Mouse (Mus musculus) heart, embryonic 10.5 days (tissue): ENCODE data around the gene Clcf1. TPM values are rescaled to one million over a fixed set of nuclear protein-coding genes. Genes with fewer than 3 reads are reported as not detected.

ENCODE experiments used
- DNase-seq: peaks from one replicate; pipeline ENCODE4 v3.0.0-alpha.2; 2017; ENCODE audit warnings: low spot score
- H3K27ac ChIP-seq: fragments of 300-500 bp; sonication (generic); 2 replicates; pipeline ENCODE4 v1.5.1; 2016; ENCODE audit warnings: mild to moderate bottlenecking
- H3K27me3 ChIP-seq: fragments of 300-500 bp; sonication (generic); 2 replicates; pipeline ENCODE4 v1.6.1; 2016; ENCODE audit warnings: mild to moderate bottlenecking; ENCODE audit not compliant: poor library complexity, insufficient read depth, severe bottlenecking
- H3K36me3 ChIP-seq: fragments of 300-500 bp; sonication (generic); 2 replicates; pipeline ENCODE4 v1.6.1; 2016; ENCODE audit warnings: mild to moderate bottlenecking, moderate library complexity
- H3K4me1 ChIP-seq: fragments of 300-500 bp; sonication (generic); 2 replicates; pipeline ENCODE4 v1.6.1; 2016; ENCODE audit warnings: mild to moderate bottlenecking
- H3K4me3 ChIP-seq: fragments of 300-500 bp; sonication (generic); 2 replicates; pipeline ENCODE4 v1.5.1; 2016; ENCODE audit warnings: mild to moderate bottlenecking, moderate library complexity
- H3K9me3 ChIP-seq: fragments of 300-500 bp; sonication (generic); 2 replicates; pipeline ENCODE4 v1.6.1; 2016; ENCODE audit warnings: mild to moderate bottlenecking, moderate library complexity
- WGBS: fragments of 180-500 bp; shearing (Covaris S2); methylation state at CpG from one replicate; pipeline ENCODE4 v1.1.7; 2016; 5-methylcytosine and 5-hydroxymethylcytosine counted together
- polyA plus RNA-seq: library from polyadenylated mRNA; unstranded; fragments of >200 nt; fragmentation: Nextera tagmentation; extraction: Ambion mirVana; gene quantifications from 2 replicates; pipeline ENCODE4 v1.2.1, GENCODE M21; 2016

The Clcf1 gene
- polyA plus RNA-seq, 1 experiment from 2014 or later, result 3.4 TPM

GRCm38 (mm10) chr19:4227446-4227845 lies 13.4 kb downstream of the Clcf1 start:
- Histone ChIP-seq H3K9me3 (no peaks in the 10 kb centered on the region), H3K36me3 (0 out of 2 replicates have a peak, but pooled peaks cover 2% of the 10 kb centered on the region), H3K4me1 (peaks cover 25% of the 10 kb centered on the region), H3K4me3 (no peak overlapping the region), H3K27me3 (peaks cover 34% of the 10 kb centered on the region), H3K27ac (0 out of 2 replicates have a peak overlapping the region, but pooled peaks have one; percentile 2)
- WGBS, result 54% methylated on average over 5 of the region's 5 CpGs
- DNase-seq, result no peak

DNA sequence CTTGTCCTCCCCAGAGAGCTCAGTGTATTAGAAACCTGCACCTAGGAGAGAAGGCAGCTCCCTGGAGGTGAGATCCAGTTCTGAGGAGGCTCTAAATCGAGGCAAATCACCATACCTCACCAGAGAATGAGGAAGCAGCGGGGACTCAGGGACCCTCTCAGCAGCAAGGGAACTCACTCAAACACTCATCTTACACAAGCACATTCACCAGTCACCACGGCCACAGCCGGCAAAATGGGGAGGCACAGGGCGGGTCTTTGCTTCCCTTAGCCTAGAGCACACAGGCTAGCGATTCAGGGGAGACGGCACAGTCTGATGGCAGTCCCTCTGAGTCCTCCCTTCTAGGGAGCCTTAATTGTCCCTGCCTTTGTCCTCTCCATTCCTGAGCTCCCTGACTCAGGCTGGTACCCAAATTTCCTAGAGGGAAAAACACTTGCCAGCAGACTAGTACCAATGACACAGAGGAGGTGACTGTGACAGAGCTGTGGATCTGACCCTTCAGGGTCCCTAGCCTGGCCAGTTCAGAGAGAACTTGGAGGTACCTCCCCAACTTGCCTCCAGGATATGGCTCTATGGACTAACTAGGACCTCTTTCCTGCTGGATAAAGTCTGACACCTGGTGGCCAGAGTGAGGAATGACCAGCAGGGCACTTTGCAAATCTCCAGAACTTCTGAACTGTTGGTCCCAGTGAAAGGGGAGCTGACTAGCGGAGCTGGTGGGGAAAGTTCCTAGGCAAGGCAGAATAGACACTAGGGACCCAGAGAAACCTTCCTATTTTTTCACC lies 14.0 kb downstream of the Clcf1 start:
- Histone ChIP-seq H3K4me3 (no peak overlapping the region), H3K27ac (peak overlapping the region; percentile 2; the same call in 1 of the 2 replicates), H3K27me3 (peaks cover 31% of the 10 kb centered on the region), H3K4me1 (peaks cover 27% of the 10 kb centered on the region), H3K36me3 (no peaks in the 10 kb centered on the region), H3K9me3 (no peaks in the 10 kb centered on the region)
- 22% methylated on average over 8 of the region's 8 CpGs for WGBS
- DNase-seq, result no peak

- peaks cover 31% of the 10 kb centered on the region for H3K27me3 ChIP-seq
- no peak for DNase-seq
- no peaks in the 10 kb centered on the region for H3K36me3 ChIP-seq
- H3K9me3 ChIP-seq, result no peaks in the 10 kb centered on the region
- H3K27ac ChIP-seq, result no peak overlapping the region
- 75% methylated on average over 4 of the region's 4 CpGs for WGBS
- no peak overlapping the region for H3K4me3 ChIP-seq
- H3K4me1 ChIP-seq, result peaks cover 27% of the 10 kb centered on the region
These were observed 14.9 kb downstream of the Clcf1 start for GRCm38 (mm10) chr19:4228891-4229290.

DNA sequence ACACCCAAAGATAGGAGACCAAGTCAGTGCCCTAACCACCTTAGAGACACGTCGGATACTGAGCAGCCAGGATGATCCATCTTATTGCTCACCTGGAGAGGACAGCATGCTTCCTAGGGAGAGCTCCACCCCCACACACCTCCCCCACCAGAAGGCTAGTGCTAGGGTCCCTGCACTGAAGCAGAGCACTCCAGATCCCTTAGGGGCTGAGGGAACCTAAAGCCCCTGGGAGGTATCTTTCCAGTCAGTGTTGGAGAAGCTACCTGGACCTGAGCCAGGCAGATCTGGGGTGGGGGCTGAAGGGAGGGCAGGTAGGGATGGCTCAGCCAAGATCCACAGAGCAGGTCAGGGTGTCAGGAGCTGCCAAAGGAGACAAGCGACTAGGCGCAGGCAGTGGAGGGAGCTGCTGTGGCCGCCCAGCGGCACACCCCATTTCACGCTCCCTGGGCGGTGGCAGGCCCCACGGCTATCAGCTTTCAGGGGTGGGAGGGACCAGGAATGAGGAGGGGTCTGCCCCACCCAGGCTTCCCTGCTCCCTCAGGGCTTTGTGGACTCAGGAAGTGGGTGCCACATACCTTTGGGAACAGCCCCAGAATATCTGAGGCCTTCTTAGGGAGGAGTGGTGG lies 15.5 kb downstream of the Clcf1 start:
- no peak overlapping the region for H3K4me3 ChIP-seq
- WGBS, result 33% methylated on average over 9 of the region's 9 CpGs
- H3K9me3 ChIP-seq, result no peaks in the 10 kb centered on the region
- peak overlapping the region; percentile 60; the same call in 1 of the 2 replicates for H3K27ac ChIP-seq
- H3K27me3 ChIP-seq, result peaks cover 31% of the 10 kb centered on the region
- H3K4me1 ChIP-seq, result peaks cover 27% of the 10 kb centered on the region
- no peaks in the 10 kb centered on the region for H3K36me3 ChIP-seq
- no peak for DNase-seq

DNA sequence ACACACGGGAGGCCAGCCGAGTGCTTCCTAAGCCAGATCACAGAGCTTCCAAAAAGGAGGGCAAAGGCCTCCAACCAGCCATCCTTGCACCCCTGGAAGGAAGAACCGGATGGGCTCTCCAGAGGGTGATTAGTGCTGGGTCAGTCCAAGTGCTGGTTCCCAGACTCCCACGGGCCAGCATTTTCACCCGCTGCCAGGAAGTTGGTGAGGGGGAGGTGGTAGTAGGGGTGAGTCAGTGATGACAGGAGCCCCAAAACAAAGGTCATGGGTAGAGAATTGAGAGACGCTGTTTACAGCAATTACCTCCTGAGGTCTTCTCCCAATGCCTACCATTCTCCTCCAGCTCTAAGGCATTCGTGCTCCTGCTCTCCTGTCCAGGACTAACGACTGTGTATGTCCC lies 16.4 kb downstream of the Clcf1 start:
- 68% methylated on average over 8 of the region's 8 CpGs for WGBS
- no peak for DNase-seq
- no peaks in the 10 kb centered on the region for H3K9me3 ChIP-seq
- peaks cover 27% of the 10 kb centered on the region for H3K4me1 ChIP-seq
- peak overlapping the region; percentile 36 for H3K27ac ChIP-seq
- H3K27me3 ChIP-seq, result peaks cover 31% of the 10 kb centered on the region
- H3K4me3 ChIP-seq, result no peak overlapping the region
- H3K36me3 ChIP-seq, result no peaks in the 10 kb centered on the region

- Histone ChIP-seq H3K27me3 (peaks cover 31% of the 10 kb centered on the region), H3K4me3 (peak within 1 kb of the TSS; percentile 63), H3K9me3 (no peaks in the 10 kb centered on the region), H3K36me3 (no peaks in the 10 kb centered on the region), H3K4me1 (peaks cover 27% of the 10 kb centered on the region), H3K27ac (peak within 1 kb of the TSS; percentile 83)
- peak; percentile 98 for DNase-seq
- WGBS, result 12% methylated on average over 26 of the region's 26 CpGs
These were observed 17.5 kb downstream of the Clcf1 start, which contains the start of gene Pold4 for GRCm38 (mm10) chr19:4231253-4232185. Pold4 (plus strand) TSS chr19:4231899.

GRCm38 (mm10) chr19:4232186-4232572 lies 18.1 kb downstream of the Clcf1 start:
- no peaks in the 10 kb centered on the region for H3K9me3 ChIP-seq
- 48% methylated on average over 2 of the region's 2 CpGs for WGBS
- DNase-seq, result no peak
- peak overlapping the region; percentile 83 for H3K27ac ChIP-seq
- H3K4me1 ChIP-seq, result peaks cover 27% of the 10 kb centered on the region
- no peaks in the 10 kb centered on the region for H3K36me3 ChIP-seq
- H3K27me3 ChIP-seq, result peaks cover 25% of the 10 kb centered on the region
- peak overlapping the region; percentile 63 for H3K4me3 ChIP-seq

- H3K27ac ChIP-seq, result no peak overlapping the region
- peaks cover 27% of the 10 kb centered on the region for H3K4me1 ChIP-seq
- no peak for DNase-seq
- H3K4me3 ChIP-seq, result no peak overlapping the region
- H3K36me3 ChIP-seq, result no peaks in the 10 kb centered on the region
- WGBS, result 79% methylated on average over 7 of the region's 7 CpGs
- peaks cover 21% of the 10 kb centered on the region for H3K27me3 ChIP-seq
- H3K9me3 ChIP-seq, result no peaks in the 10 kb centered on the region
These were observed 18.6 kb downstream of the Clcf1 start for GRCm38 (mm10) chr19:4232651-4233050.

DNA sequence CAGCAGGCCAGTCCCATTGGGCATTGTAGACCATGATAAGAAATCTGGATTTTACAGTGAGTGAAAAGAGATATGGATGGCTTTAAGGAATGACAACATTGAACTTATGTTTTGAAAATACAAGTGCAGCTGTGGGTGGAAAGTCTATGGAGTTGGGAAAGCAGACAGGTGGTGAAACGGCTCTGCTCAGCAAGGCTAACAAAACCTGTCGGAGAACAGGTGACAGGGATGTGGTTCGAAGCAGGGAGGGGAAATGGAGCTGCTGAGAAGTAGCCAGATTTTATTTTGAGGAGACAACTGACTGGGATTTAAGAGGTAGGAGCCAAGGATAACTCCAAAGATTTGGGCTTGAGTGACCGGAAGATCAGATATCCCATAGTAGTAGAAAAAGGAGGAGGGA lies 20.5 kb downstream of the Clcf1 start:
- peaks cover 10% of the 10 kb centered on the region for H3K27me3 ChIP-seq
- H3K9me3 ChIP-seq, result no peaks in the 10 kb centered on the region
- no peaks in the 10 kb centered on the region for H3K36me3 ChIP-seq
- H3K4me1 ChIP-seq, result peaks cover 29% of the 10 kb centered on the region
- 71% methylated on average over 4 of the region's 4 CpGs for WGBS
- H3K27ac ChIP-seq, result no peak overlapping the region
- no peak for DNase-seq
- no peak overlapping the region for H3K4me3 ChIP-seq

GRCm38 (mm10) chr19:4240247-4240668 lies 26.2 kb downstream of the Clcf1 start:
- Histone ChIP-seq H3K27ac (no peak overlapping the region), H3K36me3 (no peaks in the 10 kb centered on the region), H3K9me3 (no peaks in the 10 kb centered on the region), H3K4me1 (peaks cover 6% of the 10 kb centered on the region; the same call in 1 of the 2 replicates), H3K27me3 (no peaks in the 10 kb centered on the region), H3K4me3 (no peak overlapping the region)
- 68% methylated on average over 8 of the region's 8 CpGs for whole genome bisulfite sequencing
- no peak for DNase-seq

GRCm38 (mm10) chr19:4242416-4242815 lies 28.4 kb downstream of the Clcf1 start:
- WGBS, result 54% methylated on average over 3 of the region's 3 CpGs
- Histone ChIP-seq H3K36me3 (no peaks in the 10 kb centered on the region), H3K9me3 (no peaks in the 10 kb centered on the region), H3K27me3 (no peaks in the 10 kb centered on the region), H3K27ac (no peak overlapping the region), H3K4me1 (peaks cover 6% of the 10 kb centered on the region; the same call in 1 of the 2 replicates), H3K4me3 (no peak overlapping the region)
- DNase-seq, result no peak

GRCm38 (mm10) chr19:4244775-4245174 lies 30.7 kb downstream of the Clcf1 start:
- Histone ChIP-seq H3K9me3 (no peaks in the 10 kb centered on the region), H3K27me3 (no peaks in the 10 kb centered on the region), H3K27ac (no peak overlapping the region), H3K4me1 (peaks cover under 1% of the 10 kb centered on the region; the same call in 1 of the 2 replicates), H3K36me3 (no peaks in the 10 kb centered on the region), H3K4me3 (no peak overlapping the region)
- WGBS, result 72% methylated on average over 6 of the region's 6 CpGs
- DNase-seq, result no peak
